Mouse (Mus musculus): Measurements from ENCODE around the gene Gm20605. TPM values are rescaled to one million over a fixed set of nuclear protein-coding genes. Genes with fewer than 3 reads are reported as not detected.

Gm20605 gene
- total RNA-seq (2023): 37.6 and 52.5 TPM in 2 replicates

DNA sequence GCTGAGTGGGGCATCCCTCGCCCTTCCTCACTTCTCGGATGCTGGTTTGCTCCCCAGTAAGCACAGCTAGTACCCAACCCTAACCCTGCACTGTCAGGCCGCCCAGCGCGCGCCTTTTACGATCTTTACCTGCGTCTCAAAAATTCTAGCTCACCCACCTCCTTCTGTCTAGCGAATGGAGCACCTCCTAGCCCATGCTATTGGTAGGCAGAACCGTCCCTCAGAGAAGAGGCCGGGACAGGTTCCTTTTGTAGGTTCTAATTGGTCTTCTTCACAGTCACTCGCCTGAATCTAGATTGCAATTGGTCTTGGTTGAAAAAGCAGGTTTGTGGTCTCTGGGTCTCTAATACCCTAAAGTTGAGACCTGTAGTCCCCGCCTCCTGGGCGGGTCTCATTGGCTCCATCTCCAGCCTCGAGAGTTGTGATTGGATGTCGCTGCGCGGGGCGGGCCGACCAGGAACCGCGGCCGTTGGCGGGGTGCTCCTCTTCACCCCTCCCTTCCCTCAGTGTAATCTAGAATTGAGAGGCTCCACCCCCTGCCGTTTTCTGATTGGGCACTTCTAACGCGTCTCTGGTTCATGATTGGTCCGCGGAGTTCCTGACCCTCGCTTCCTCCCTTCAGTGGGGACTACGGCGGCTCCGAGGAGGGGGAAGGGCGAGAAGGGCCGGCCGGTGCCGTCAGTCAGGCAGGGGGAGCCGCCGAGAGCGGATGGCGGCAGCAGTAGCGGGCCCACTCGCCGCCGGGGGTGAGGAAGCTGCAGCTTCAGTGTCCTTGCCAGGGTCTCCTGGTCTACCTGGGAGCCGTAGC lies at the start of gene Gm20605, which contains the start of the genes Fbxo24 and Lrch4:
TSS of gene Gm20605 (plus strand) at position 678 of the 808 bp plus-strand sequence.
TSS of gene Fbxo24 (minus strand) at position 505 of the 808 bp plus-strand sequence.
TSS of gene Lrch4 (plus strand) at position 624 of the 808 bp plus-strand sequence.

DNA sequence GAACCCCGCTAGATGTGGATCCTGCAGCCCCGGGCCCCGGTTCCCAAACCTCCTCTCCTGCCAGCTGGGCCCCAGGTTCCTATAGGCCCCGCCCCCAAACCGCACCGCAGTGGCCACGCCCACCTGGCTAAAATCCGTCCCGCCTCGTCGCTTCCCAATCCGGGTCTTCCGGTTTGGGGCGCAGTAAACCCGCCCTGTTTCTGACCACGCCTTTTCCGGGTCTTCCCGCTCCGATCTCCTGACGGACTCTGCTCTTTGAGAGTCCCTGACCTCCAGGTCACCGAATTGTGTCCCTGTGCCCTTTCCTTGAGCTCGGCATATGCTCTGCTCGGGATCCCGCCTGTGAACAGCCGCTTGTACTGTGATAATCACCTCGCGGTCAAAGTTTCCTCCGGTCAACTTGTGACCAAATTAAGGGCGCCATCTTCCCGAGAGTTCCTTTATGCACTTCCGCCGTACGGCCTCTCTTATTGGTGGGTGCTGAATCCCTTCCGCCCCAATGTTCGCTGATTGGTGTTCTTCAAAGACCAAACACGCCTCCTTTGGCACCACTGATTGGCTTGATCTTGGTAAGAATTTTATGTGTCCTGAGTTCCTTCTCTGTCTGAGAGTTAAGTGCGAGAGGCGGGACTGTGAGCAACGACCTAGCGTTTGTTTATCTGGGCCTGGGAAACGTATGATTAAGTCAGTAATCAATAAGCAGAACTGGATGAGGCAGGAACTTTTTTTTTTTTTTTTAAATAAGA lies 28.2 kb upstream of the Gm20605 start, which contains the start of gene Mospd3:
TSS of gene Mospd3 (minus strand) at position 440 of the 746 bp plus-strand sequence.

DNA sequence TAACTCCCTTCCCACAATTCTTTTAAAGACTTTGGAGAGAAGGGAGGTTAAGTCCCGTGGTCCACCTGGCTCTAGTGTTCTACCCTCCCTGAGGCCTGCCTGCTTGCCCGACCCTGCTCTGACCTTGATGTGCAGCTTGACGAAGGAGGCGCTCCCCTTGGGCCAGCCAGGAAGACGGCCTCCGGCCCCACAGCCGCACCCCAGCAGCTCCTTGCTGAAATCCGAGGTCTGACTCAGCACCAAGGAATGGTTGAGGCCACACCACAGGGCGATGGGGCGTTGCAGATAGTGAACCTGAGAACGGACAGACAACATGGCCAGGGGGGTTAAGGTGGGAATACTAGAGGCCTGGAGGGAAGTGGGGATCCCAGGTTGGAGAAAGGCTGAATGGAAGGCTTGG lies 15.4 kb upstream of the Gm20605 start, which contains the start of gene Pcolce:
TSS of gene Pcolce (minus strand) at position 235 of the 400 bp plus-strand sequence.

DNA sequence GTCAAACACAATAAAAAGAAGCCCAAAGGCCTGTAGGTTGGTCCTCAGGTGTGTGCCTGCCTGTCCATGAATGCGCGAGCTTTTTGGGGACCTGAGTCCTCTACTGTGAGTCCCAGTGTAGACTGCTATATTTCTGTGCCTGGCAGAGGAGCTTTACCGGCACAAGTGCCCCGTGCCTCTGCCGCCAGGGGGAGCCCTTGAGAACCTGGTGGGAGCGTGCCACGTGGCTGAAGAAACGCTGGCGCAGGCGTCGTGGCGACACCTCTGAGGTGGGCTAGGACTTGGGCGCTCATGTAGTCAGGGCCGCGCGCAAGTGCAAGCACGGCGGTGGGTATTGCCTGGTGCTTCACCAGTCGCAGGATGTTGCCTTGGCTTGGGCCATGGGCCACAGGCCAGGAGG lies 12.1 kb downstream of the Gm20605 start, which contains the start of gene Sap25:
TSS of gene Sap25 (plus strand) at position 281 of the 400 bp plus-strand sequence.

DNA sequence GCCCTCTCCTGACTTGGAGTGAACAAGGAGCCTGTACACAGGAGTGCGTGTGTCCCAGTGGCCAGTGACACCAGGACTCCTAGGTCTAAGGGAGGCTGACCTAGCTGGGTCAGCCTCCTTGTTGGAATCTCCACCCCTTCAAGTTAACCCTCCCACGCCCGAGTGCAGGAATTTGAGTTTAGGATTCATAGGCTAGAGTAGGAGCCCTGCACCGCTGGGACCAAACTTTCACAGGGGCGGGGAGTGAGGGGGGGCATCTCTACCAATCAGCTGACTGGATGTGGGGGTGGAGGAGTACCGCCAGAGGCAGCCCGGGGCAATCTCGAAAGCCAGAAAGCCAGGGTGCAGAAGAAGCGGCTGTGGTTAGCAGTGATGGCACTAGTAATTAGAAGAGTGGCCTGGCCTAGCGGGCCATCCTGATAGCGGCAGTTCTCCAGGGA lies 16.7 kb downstream of the Gm20605 start, which contains the start of gene Irs3:
TSS of gene Irs3 (minus strand) at position 63 of the 440 bp plus-strand sequence.

DNA sequence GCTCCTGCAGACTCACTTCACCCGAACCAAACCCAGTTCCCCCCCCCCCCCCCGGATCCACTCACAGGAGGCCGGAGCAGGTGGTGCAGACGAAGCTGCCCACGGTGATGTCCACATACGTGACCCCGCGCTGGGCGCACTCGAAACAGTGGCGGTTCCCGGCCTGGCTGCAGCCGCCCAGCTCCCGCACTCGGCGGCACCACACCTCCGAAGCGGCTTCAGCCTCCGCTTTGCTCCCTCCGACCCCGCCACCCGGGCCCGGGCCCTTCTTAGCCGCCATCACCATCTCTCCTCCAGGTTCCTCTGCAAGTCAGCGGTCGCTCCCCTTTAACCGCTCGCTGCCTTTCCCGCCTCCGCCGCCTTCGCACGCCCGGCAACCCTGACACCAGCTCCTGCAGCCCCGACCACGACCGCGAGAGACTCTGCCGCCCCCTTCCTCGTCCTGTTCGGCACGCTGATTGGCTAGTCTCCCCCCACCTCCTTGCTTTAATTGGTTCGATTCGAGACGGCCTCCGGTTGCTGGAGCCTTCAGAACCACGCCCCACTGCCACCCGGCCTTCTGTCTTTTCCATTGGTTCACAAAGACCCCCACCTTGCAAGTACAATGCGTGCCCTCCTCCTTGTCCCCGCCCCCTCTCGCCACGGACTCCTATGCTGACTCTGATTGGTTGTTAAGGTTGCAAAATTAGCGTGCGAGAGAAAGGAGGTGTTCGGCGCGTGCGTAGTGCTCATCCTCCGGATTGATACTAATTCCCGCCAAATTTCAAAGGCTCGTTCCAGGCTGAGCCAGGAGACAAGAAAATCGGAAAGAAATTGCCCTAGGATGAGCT lies 55.5 kb downstream of the Gm20605 start, which contains the start of gene Agfg2:
TSS of gene Agfg2 (minus strand) at position 433 of the 830 bp plus-strand sequence.

Other genes with a start within 250 kb of the Gm20605 start
- 0.06 TPM in 1 of 2 replicates, not detected in the other for gene Zan, start 152.1 kb upstream of the Gm20605 start, total RNA-seq (2023)
- 13.0 and 17.8 TPM in 2 replicates for gene Pop7, start 126.7 kb upstream of the Gm20605 start, total RNA-seq (2023)
- gene Gigyf1, start 110.6 kb upstream of the Gm20605 start, total RNA-seq (2023): 46.2 and 60.4 TPM in 2 replicates
- not detected in 2 replicates for gene Epo, start 95.9 kb upstream of the Gm20605 start, total RNA-seq (2023)
- 956 and 1,045 TPM in 2 replicates for gene Gnb2, start 95.7 kb upstream of the Gm20605 start, total RNA-seq (2023)
- not detected in 2 replicates for gene Actl6b, start 75.7 kb upstream of the Gm20605 start, total RNA-seq (2023)
- 0.76 and 1.7 TPM in 2 replicates for gene Tfr2, start 59.3 kb upstream of the Gm20605 start, total RNA-seq (2023)
- 41.8 and 42.3 TPM in 2 replicates for gene Mospd3, start 28.1 kb upstream of the Gm20605 start, total RNA-seq (2023)
- gene Pcolce, start 15.4 kb upstream of the Gm20605 start, total RNA-seq (2023): 0.61 and 2.0 TPM in 2 replicates
- 0.36 TPM in 1 of 2 replicates, not detected in the other for gene Fbxo24, start 173 bp upstream of the Gm20605 start, total RNA-seq (2023)
- 235 and 280 TPM in 2 replicates for gene Lrch4, start 54 bp upstream of the Gm20605 start, total RNA-seq (2023)
- gene Sap25, start 12.2 kb downstream of the Gm20605 start, total RNA-seq (2023): 51.2 and 70.0 TPM in 2 replicates
- gene Irs3, start 16.5 kb downstream of the Gm20605 start, total RNA-seq (2023): not detected in 2 replicates
- gene Agfg2, start 55.6 kb downstream of the Gm20605 start, total RNA-seq (2023): 16.4 and 17.0 TPM in 2 replicates
- gene Nyap1, start 112.4 kb downstream of the Gm20605 start, total RNA-seq (2023): 0.50 and 0.54 TPM in 2 replicates
- 272 and 329 TPM in 2 replicates for gene Tsc22d4, start 116.6 kb downstream of the Gm20605 start, total RNA-seq (2023)
- gene Ppp1r35, start 149.7 kb downstream of the Gm20605 start, total RNA-seq (2023): 24.4 and 30.5 TPM in 2 replicates
- 29.5 and 33.3 TPM in 2 replicates for gene Mepce, start 158.5 kb downstream of the Gm20605 start, total RNA-seq (2023)
- gene Zcwpw1, start 158.6 kb downstream of the Gm20605 start, total RNA-seq (2023): 2.2 and 2.4 TPM in 2 replicates
- gene Pilra, start 207.1 kb downstream of the Gm20605 start, total RNA-seq (2023): 535 and 567 TPM in 2 replicates
- 309 and 327 TPM in 2 replicates for gene Pilrb1, start 228.9 kb downstream of the Gm20605 start, total RNA-seq (2023)
- gene Pilrb2, start 242.6 kb downstream of the Gm20605 start, total RNA-seq (2023): 426 and 429 TPM in 2 replicates